Mouse (Mus musculus) midbrain, embryonic 13.5 days (tissue): ENCODE results near the gene Tmem43. TPM values are rescaled to one million over a fixed set of nuclear protein-coding genes. Genes with fewer than 3 reads are reported as not detected.

Experiments
- ATAC-seq: fragments of 200-750 bp; cut with Nextera tagmentation; 2 replicates; pipeline ENCODE4 v1.8.0; 2017; ENCODE audit warnings: mild to moderate bottlenecking, moderate TSS enrichment, moderate library complexity
- H3K27ac ChIP-seq: fragments of 300-500 bp; sonication (generic); 2 replicates; pipeline ENCODE4 v1.5.1; 2015; ENCODE audit warnings: inconsistent platforms, mild to moderate bottlenecking, moderate library complexity
- H3K27me3 ChIP-seq: fragments of 300-500 bp; sonication (generic); 2 replicates; pipeline ENCODE4 v1.6.1; 2015; ENCODE audit warnings: mild to moderate bottlenecking, inconsistent platforms
- H3K36me3 ChIP-seq: fragments of 300-500 bp; sonication (generic); 2 replicates; pipeline ENCODE4 v1.6.1; 2015; ENCODE audit warnings: mild to moderate bottlenecking, inconsistent platforms
- H3K4me1 ChIP-seq: fragments of 300-500 bp; sonication (generic); replicated peaks from 2 replicates; pipeline ENCODE4 v1.6.1; 2015; ENCODE audit warnings: inconsistent platforms
- H3K4me2 ChIP-seq: fragments of 300-500 bp; sonication (generic); replicated peaks from 2 replicates; pipeline ENCODE4 v1.6.1; 2015; ENCODE audit warnings: moderate library complexity, mild to moderate bottlenecking, inconsistent platforms
- H3K4me3 ChIP-seq: fragments of 300-500 bp; sonication (generic); replicated peaks from 2 replicates; pipeline ENCODE4 v1.5.1; 2015; ENCODE audit warnings: mild to moderate bottlenecking, inconsistent platforms
- H3K9ac ChIP-seq: fragments of 300-500 bp; sonication (generic); replicated peaks from 2 replicates; pipeline ENCODE4 v1.6.1; 2015; ENCODE audit warnings: mild to moderate bottlenecking, inconsistent platforms
- H3K9me3 ChIP-seq: fragments of 300-500 bp; sonication (generic); 2 replicates; pipeline ENCODE4 v1.6.1; 2016; ENCODE audit warnings: mild to moderate bottlenecking, inconsistent platforms
- WGBS: fragments of 180-500 bp; shearing (Covaris S2); methylation state at CpG from one replicate; pipeline ENCODE4 v1.1.7; 2015; 5-methylcytosine and 5-hydroxymethylcytosine counted together
- polyA plus RNA-seq: library from polyadenylated mRNA; unstranded; fragments of >200 nt; fragmentation: Nextera tagmentation; extraction: Ambion mirVana; gene quantifications from 2 replicates; pipeline ENCODE4 v1.2.1, GENCODE M21; 2015

The Tmem43 gene
- 48.4 and 49.4 TPM in 2 replicates for polyA plus RNA-seq

DNA sequence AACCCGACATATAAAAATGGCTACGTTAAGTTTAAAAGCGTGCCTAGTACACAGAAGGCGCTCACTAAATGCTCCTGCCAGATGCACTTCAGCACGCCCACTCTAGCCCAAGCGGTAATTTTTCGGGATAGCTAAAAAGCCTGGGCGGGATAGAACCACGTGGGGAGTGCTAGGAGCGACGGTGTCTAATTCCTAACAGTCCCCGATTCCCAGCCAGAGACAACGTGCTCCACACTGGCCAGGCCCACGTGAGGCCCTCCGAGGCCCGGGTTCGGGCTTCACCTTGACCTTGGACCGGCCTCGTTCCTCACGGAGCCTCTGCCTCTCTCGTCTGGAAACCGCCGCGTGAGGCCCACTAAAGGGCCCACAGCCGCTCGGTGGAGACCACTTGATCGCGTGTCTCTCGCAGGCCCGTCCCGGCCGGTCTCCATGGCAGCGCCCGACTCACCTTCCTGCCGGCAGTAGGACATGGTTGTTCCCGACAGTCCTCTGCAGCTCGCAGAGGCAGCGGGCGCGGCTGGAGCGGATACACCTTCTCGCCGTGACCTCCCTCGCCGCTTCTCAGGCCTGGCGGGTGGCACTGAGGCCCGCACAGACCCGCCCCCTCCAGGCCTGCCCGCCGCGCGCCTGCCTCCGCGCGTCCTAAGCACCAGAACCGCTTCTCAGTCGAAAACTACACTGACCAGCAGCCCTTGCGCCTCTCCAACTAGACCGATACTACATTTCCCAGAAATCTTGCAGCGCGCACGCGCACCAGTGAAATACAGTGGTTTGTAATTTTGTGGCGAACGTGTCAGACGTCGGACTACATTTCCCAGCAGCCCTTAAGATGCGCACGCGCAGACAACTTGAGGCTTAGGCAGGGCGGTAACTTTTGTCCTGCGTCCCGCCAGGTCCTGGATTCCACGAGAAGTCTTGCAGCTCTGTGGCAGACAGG is at the start of gene Tmem43, which contains the start of gene Chchd4:
TSS of gene Tmem43 (plus strand) at position 836 of the 937 bp plus-strand sequence.
TSS of gene Chchd4 (minus strand) at position 679 of the 937 bp plus-strand sequence.
- WGBS, result under 1% methylated on average over 74 of the region's 74 CpGs
- peak within 1 kb of the TSS; percentile 79 for H3K9ac ChIP-seq
- peaks cover 24% of the 10 kb centered on the region for H3K36me3 ChIP-seq
- peak within 1 kb of the TSS; percentile 89 for H3K4me2 ChIP-seq
- no peaks in the 10 kb centered on the region for H3K27me3 ChIP-seq
- peak within 1 kb of the TSS; percentile 73 for H3K27ac ChIP-seq
- ATAC-seq, result peak; percentile 97
- peaks cover 30% of the 10 kb centered on the region for H3K4me1 ChIP-seq
- no peaks in the 10 kb centered on the region for H3K9me3 ChIP-seq
- peak within 1 kb of the TSS; percentile 76 for H3K4me3 ChIP-seq

DNA sequence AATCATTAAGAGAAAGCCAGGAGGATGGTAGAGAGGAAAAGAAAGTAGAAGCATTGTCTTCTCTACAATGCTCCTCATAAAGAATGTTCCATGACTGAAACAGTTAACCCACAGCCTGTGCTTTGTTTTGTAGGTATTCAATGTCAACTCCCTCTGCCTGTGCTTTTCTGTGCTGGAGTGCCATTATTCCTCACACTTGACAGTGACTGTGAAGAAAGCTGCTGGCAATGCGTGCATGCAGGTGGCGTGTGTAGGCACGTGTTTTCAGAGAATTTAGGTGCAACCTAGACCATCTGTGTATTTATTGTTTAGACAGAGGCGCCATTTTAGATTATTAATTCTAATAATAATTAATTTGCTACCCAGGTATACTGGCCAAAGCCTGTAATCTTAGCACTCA is 49.4 kb upstream of the Tmem43 start:
- no peak overlapping the region for H3K27ac ChIP-seq
- peaks cover 14% of the 10 kb centered on the region for H3K27me3 ChIP-seq
- no peaks in the 10 kb centered on the region for H3K4me1 ChIP-seq
- H3K9ac ChIP-seq, result no peak overlapping the region
- no peak overlapping the region for H3K4me3 ChIP-seq
- H3K36me3 ChIP-seq, result no peaks in the 10 kb centered on the region
- 62% methylated on average over 4 of the region's 4 CpGs for WGBS
- H3K4me2 ChIP-seq, result no peak overlapping the region
- no peaks in the 10 kb centered on the region for H3K9me3 ChIP-seq
- ATAC-seq, result no peak

- peak overlapping the region; percentile 74 for H3K9ac ChIP-seq
- H3K27me3 ChIP-seq, result peaks cover 24% of the 10 kb centered on the region
- H3K4me1 ChIP-seq, result peaks cover 10% of the 10 kb centered on the region
- H3K9me3 ChIP-seq, result no peaks in the 10 kb centered on the region
- H3K27ac ChIP-seq, result peak overlapping the region; percentile 77
- 2% methylated on average over 30 of the region's 30 CpGs for WGBS
- peak overlapping the region; percentile 66 for H3K4me3 ChIP-seq
- peak; percentile 94 for ATAC-seq
- peak overlapping the region; percentile 95 for H3K4me2 ChIP-seq
- no peaks in the 10 kb centered on the region for H3K36me3 ChIP-seq
These were observed 32.9 kb upstream of the Tmem43 start for GRCm38 (mm10) chr6:91440474-91441144.

- peak; percentile 73 for ATAC-seq
- Histone ChIP-seq H3K27ac (peak overlapping the region; percentile 77), H3K9me3 (no peaks in the 10 kb centered on the region)
These were observed 32.3 kb upstream of the Tmem43 start for GRCm38 (mm10) chr6:91441145-91441662.

DNA sequence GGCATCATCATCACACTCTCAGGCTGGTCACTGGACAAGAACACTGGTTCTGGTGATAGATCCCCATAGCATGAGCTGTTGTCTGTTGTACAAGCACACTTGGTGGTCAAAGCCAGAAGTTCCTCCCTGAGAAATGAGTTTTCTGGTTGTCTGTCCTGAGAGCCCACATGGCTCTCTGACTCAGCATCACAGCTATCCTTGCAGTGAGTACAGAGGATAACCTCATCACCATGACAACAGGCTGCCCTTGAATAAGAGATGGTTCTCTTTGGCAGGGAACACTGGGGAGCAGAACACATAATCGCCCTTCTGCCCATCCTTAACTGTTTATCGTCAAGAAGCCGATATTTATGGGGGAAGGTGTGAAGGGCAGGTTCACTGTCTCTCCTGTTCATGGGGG is 28.2 kb upstream of the Tmem43 start:
- Histone ChIP-seq H3K36me3 (no peaks in the 10 kb centered on the region), H3K9ac (no peak overlapping the region), H3K27ac (no peak overlapping the region), H3K4me2 (no peak overlapping the region), H3K4me1 (peaks cover 9% of the 10 kb centered on the region), H3K27me3 (peaks cover 6% of the 10 kb centered on the region), H3K9me3 (no peaks in the 10 kb centered on the region), H3K4me3 (no peak overlapping the region)
- no peak for ATAC-seq
- 79% methylated on average over 3 of the region's 3 CpGs for WGBS

More at GRCm38 (mm10) chr6:91441145-91441662, 32.3 kb upstream of the Tmem43 start:
- peaks cover 10% of the 10 kb centered on the region for H3K4me1 ChIP-seq
- no peaks in the 10 kb centered on the region for H3K36me3 ChIP-seq
- whole genome bisulfite sequencing, result 4% methylated on average over 19 of the region's 19 CpGs
- peak overlapping the region; percentile 66 for H3K4me3 ChIP-seq
- H3K9ac ChIP-seq, result peak overlapping the region; percentile 74
- H3K27me3 ChIP-seq, result peaks cover 23% of the 10 kb centered on the region
- peak overlapping the region; percentile 95 for H3K4me2 ChIP-seq

DNA sequence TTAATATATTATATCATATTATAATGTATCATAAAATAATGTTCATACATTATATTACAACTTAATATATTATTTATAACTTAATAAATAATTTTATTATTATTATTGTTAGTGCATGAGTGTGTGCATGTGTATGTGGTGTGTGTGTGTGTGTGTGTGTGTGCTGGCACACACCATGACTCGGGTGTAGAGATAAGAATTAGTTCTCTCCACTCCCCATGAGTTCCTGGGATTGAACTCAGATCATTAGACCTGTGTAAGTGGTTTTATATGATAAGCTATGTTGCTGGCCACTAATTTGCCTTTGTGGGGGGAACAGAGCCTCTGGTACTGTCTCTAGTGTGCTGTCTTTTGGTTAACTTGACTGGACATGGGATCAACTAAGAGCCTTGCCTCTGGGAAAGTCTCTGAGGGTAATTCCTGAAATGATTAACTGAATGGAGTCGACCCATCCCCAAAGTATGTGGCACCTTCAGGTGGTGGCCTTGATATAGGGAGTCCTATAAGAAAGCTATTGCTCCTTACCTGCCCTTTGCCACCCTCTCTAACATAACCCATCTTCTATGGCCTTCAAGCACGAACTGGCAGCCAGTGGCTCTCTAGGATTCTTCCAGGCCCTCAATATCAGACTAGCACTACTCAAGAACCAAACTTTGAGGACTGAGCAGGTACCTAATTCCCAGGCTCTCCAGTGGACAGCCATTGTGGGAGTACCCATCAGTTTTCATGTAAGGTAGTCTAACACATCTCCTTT is 23.9 kb upstream of the Tmem43 start:
- Histone ChIP-seq H3K27me3 (peaks cover 6% of the 10 kb centered on the region), H3K9ac (no peak overlapping the region), H3K4me2 (no peak overlapping the region), H3K27ac (no peak overlapping the region), H3K9me3 (no peaks in the 10 kb centered on the region), H3K36me3 (no peaks in the 10 kb centered on the region), H3K4me3 (no peak overlapping the region), H3K4me1 (no peaks in the 10 kb centered on the region)
- no peak for ATAC-seq
- 59% methylated on average over 3 of the region's 3 CpGs for WGBS

DNA sequence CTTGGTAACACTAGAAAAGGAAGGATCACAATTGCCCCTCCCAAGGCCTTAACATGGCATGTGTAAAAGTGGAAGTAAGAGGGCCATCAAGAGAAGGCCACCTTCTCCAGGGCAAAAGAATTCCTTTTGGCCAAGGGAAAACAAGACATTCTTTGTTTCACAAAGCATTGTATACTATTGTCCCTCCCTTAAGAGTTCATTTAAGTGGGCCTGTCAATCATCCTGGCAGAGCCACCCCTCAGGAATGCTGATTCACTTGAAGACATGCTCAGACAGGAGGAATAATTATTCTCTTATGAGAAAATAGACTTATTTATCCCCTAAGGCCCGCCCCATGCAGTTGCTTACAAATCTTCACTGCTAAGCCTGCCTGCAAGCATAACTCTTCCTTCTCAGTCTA is 21.4 kb upstream of the Tmem43 start:
- Histone ChIP-seq H3K27me3 (peaks cover 6% of the 10 kb centered on the region), H3K36me3 (no peaks in the 10 kb centered on the region), H3K9me3 (no peaks in the 10 kb centered on the region), H3K27ac (no peak overlapping the region), H3K9ac (no peak overlapping the region), H3K4me3 (no peak overlapping the region), H3K4me1 (no peaks in the 10 kb centered on the region), H3K4me2 (no peak overlapping the region)
- no peak for ATAC-seq
- 59% methylated on average over 1 of the region's 1 CpGs for WGBS

DNA sequence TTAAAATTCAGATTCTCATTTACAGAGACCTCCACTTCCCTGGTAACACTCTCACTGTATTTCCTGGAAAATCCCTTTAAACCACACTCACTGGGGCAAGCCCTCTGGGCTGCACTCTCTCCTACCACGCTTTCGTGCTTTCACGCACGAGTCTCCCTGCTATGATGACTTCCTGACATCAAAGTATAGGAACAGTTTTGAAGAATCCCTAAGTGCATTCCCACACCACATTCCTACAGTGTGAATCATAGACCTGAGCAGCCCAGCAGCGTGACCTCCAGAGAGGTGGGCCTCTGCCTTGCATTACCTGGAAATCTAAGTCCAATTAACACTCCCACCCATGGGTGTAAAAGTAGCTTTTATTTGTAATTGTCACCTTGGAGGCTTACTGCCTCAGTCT is 19.0 kb upstream of the Tmem43 start:
- Histone ChIP-seq H3K36me3 (no peaks in the 10 kb centered on the region), H3K9ac (no peak overlapping the region), H3K4me3 (no peak overlapping the region), H3K4me1 (no peaks in the 10 kb centered on the region), H3K9me3 (no peaks in the 10 kb centered on the region), H3K27me3 (no peaks in the 10 kb centered on the region), H3K4me2 (no peak overlapping the region), H3K27ac (no peak overlapping the region)
- no peak for ATAC-seq
- WGBS, result 73% methylated on average over 5 of the region's 5 CpGs

DNA sequence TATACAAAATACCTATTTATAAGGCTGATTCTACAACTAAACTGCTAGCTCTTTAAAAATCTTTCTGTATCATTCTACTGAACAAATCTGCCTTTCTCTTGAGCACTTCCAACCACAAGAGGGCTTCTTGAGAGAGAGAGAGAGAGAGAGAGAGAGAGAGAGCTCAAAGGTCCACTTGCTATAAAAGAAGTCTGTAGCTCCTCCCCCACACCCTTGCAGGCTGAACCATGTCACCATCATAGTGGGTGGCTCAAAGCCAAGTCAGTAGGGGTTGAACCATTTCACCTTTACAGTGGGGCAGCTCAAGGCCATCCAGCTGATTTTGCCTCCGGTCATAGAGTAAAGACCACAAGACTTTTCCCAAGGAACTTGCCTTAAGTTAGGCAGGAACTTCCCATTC is 14.0 kb upstream of the Tmem43 start:
- no peaks in the 10 kb centered on the region for H3K9me3 ChIP-seq
- no peak overlapping the region for H3K27ac ChIP-seq
- ATAC-seq, result no peak
- no peak overlapping the region for H3K4me3 ChIP-seq
- H3K4me1 ChIP-seq, result no peaks in the 10 kb centered on the region
- H3K27me3 ChIP-seq, result no peaks in the 10 kb centered on the region
- no peak overlapping the region for H3K9ac ChIP-seq
- H3K36me3 ChIP-seq, result peaks cover 19% of the 10 kb centered on the region
- no peak overlapping the region for H3K4me2 ChIP-seq
- 88% methylated on average over 1 of the region's 1 CpGs for WGBS

GRCm38 (mm10) chr6:91465756-91466155 is 7.7 kb upstream of the Tmem43 start:
- H3K4me3 ChIP-seq, result no peak overlapping the region
- peaks cover 52% of the 10 kb centered on the region for H3K36me3 ChIP-seq
- H3K9ac ChIP-seq, result no peak overlapping the region
- H3K27ac ChIP-seq, result no peak overlapping the region
- no peak overlapping the region for H3K4me2 ChIP-seq
- no peaks in the 10 kb centered on the region for H3K27me3 ChIP-seq
- 87% methylated on average over 2 of the region's 2 CpGs for WGBS
- H3K4me1 ChIP-seq, result no peaks in the 10 kb centered on the region
- ATAC-seq, result no peak
- H3K9me3 ChIP-seq, result no peaks in the 10 kb centered on the region

- H3K9ac ChIP-seq, result no peak overlapping the region
- H3K4me3 ChIP-seq, result no peak overlapping the region
- no peaks in the 10 kb centered on the region for H3K9me3 ChIP-seq
- 74% methylated on average over 1 of the region's 1 CpGs for WGBS
- H3K27ac ChIP-seq, result no peak overlapping the region
- ATAC-seq, result no peak
- no peaks in the 10 kb centered on the region for H3K27me3 ChIP-seq
- peaks cover 6% of the 10 kb centered on the region for H3K4me1 ChIP-seq
- no peak overlapping the region for H3K4me2 ChIP-seq
- H3K36me3 ChIP-seq, result peaks cover 52% of the 10 kb centered on the region
These were observed 6.4 kb upstream of the Tmem43 start for GRCm38 (mm10) chr6:91467106-91467505.
